Mouse (Mus musculus): ENCODE measurements at regions not wholly inside any gene's neighbourhood (a gene's known extent, or its start where the extent isn't known, plus 50 kb on each side); places are given as distances from the start of the nearest gene placed in this dataset.

DNA sequence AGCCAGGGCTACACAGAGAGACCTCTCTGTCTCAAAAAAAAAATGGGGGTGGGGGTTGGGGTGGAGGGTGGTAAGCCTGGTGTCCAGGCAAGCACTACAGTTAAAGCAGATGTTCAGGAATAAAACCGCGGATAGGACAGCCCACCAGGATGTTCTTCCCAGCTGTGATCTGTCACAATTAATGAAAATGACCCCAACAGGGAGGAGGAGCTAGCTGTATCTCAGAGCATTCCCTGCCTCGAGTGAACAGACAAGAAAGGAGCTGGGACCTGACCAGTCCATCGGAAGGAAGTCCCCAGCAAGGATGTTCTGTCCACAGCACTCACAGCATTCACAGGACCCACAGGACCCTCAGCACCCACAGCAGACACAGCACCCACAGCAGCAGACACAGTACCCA lies 80.4 kb downstream of the Utp6 start:
- no peaks in the 10 kb centered on the region for H3K9me3 ChIP-seq (ENCODE audit: control insufficient read depth, low read length)
- no peak for DNase-seq
- H3K36me3 ChIP-seq (ENCODE audit: control insufficient read depth, insufficient read depth, low read length), result no peaks in the 10 kb centered on the region
- H3K4me1 ChIP-seq (ENCODE audit: control insufficient read depth, insufficient read depth, low read length), result no peaks in the 10 kb centered on the region
- no peaks in the 10 kb centered on the region for H3K27me3 ChIP-seq (ENCODE audit: control insufficient read depth, insufficient read depth, low read length)
- H3K4me3 ChIP-seq (replicated peaks; ENCODE audit: low read depth, low read length), result no peak overlapping the region
- WGBS, result 72% methylated on average over 4 of the region's 4 CpGs
- no peak overlapping the region for H3K27ac ChIP-seq (replicated peaks; ENCODE audit: low read depth, low read length)
- no peak overlapping the region for H3K9ac ChIP-seq (replicated peaks; ENCODE audit: low read length)
- H3K4me2 ChIP-seq (ENCODE audit: low read length), result no peak overlapping the region
- no peak for ATAC-seq (ENCODE audit: low FRiP score, low TSS enrichment)

DNA sequence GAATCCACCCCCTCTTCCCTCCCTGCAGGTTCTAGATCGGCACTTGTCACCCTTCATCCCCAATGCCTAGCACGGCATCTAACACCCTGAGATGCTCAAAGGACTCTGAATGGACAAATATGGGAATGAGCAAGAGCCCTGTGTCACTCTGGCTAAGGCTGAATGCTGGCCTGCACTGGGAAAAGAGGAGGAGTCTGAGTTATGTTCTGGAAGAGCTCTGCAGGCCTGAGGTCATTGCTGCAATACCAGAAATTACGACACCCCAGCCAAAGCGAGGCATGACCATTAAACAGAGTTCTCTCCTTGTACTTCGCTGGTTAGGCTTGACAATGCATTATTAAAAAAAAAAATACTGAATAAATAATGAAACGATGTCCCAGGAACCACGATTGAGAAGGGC lies 84.1 kb downstream of the Utp6 start:
- no peak overlapping the region for H3K27ac ChIP-seq (replicated peaks; ENCODE audit: low read depth, low read length)
- WGBS, result 75% methylated on average over 7 of the region's 7 CpGs
- H3K4me2 ChIP-seq (ENCODE audit: low read length), result no peak overlapping the region
- H3K9me3 ChIP-seq (ENCODE audit: control insufficient read depth, low read length), result no peaks in the 10 kb centered on the region
- H3K4me3 ChIP-seq (replicated peaks; ENCODE audit: low read depth, low read length), result no peak overlapping the region
- H3K4me1 ChIP-seq (ENCODE audit: control insufficient read depth, insufficient read depth, low read length), result no peaks in the 10 kb centered on the region
- H3K27me3 ChIP-seq (ENCODE audit: control insufficient read depth, insufficient read depth, low read length), result no peaks in the 10 kb centered on the region
- H3K36me3 ChIP-seq (ENCODE audit: control insufficient read depth, insufficient read depth, low read length), result no peaks in the 10 kb centered on the region
- H3K9ac ChIP-seq (replicated peaks; ENCODE audit: low read length), result no peak overlapping the region
- ATAC-seq (ENCODE audit: low FRiP score, low TSS enrichment) (no peak), DNase-seq (no peak)

DNA sequence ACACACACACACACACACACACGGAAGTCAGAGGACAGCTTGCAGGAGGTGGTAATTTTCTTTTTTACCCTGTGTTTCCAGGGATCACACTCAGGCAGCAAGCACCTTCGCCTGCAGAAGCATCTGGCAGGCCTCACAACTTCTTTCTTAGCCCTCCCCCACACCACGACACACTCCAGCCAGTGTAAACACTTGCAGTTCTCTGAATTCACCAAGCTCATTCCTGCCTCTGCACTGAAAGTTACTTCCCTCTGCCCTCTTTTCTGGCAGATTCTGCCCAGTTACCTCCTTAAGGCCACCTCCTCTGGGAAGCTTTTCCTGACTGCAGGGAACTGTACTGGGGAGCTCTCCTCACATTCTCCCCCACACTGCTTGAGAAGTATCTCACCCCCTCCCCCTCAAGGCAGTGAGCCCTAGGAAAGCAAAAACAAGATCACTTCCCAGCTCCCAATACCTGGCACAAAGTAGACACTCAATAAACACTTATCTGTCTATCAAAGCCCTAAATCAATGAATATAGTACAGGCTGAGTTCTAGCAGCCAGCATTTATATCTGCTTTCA lies 84.9 kb downstream of the Utp6 start:
- no peak overlapping the region for H3K4me2 ChIP-seq (ENCODE audit: low read length)
- no peaks in the 10 kb centered on the region for H3K4me1 ChIP-seq (ENCODE audit: control insufficient read depth, insufficient read depth, low read length)
- 70% methylated on average over 3 of the region's 3 CpGs for WGBS
- no peaks in the 10 kb centered on the region for H3K36me3 ChIP-seq (ENCODE audit: control insufficient read depth, insufficient read depth, low read length)
- ATAC-seq (ENCODE audit: low FRiP score, low TSS enrichment) (no peak), DNase-seq (no peak)
- H3K4me3 ChIP-seq (replicated peaks; ENCODE audit: low read depth, low read length), result no peak overlapping the region
- no peaks in the 10 kb centered on the region for H3K9me3 ChIP-seq (ENCODE audit: control insufficient read depth, low read length)
- H3K27me3 ChIP-seq (ENCODE audit: control insufficient read depth, insufficient read depth, low read length), result no peaks in the 10 kb centered on the region
- H3K9ac ChIP-seq (replicated peaks; ENCODE audit: low read length), result no peak overlapping the region
- no peak overlapping the region for H3K27ac ChIP-seq (replicated peaks; ENCODE audit: low read depth, low read length)

DNA sequence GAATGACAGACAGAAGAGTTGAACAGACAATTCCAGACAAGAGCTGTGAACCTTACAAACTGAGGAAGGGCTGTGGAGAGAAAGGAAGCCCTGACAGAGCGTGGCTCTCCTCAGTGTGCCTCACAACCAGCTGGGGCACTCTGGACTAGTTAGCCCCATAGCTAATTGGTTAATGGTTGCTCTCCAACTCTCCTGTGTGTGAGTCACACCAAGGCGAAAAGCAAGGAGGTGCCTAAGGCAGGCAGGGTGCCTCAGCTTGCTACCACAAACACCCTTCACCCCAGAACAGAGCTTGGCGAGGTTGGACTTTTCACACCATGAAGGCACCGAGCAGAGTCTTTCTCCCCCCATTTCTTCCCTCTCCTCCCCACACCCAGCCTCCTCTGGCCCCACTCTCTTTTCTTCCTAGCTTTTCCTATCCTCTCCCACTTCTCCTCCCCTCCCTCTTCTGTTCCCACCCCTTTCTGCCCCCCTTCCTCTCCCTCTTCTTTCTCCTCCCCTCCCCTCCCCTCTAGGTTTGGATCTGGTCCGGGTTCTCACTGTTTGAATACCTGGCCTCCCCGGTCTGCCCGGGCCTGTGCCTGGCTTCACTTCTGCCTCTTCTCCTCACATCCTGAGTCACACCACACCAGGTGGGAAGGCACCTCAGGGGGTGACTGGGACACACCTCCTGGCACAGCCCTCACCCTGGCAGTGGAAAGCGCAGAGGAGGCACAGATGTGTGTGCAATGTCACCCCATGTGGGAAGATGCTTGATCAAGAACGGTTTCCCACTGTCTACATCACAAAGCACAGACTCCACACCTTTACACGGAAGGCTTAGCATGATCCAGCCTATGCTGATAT lies 90.2 kb downstream of the Utp6 start:
- H3K9me3 ChIP-seq (ENCODE audit: control insufficient read depth, low read length), result no peaks in the 10 kb centered on the region
- ATAC-seq (ENCODE audit: low FRiP score, low TSS enrichment) (no peak), DNase-seq (no peak)
- no peaks in the 10 kb centered on the region for H3K4me1 ChIP-seq (ENCODE audit: control insufficient read depth, insufficient read depth, low read length)
- H3K9ac ChIP-seq (replicated peaks; ENCODE audit: low read length), result no peak overlapping the region
- 91% methylated on average over 10 of the region's 10 CpGs for WGBS
- no peaks in the 10 kb centered on the region for H3K36me3 ChIP-seq (ENCODE audit: control insufficient read depth, insufficient read depth, low read length)
- H3K4me3 ChIP-seq (replicated peaks; ENCODE audit: low read depth, low read length), result no peak overlapping the region
- H3K4me2 ChIP-seq (ENCODE audit: low read length), result no peak overlapping the region
- no peak overlapping the region for H3K27ac ChIP-seq (replicated peaks; ENCODE audit: low read depth, low read length)
- no peaks in the 10 kb centered on the region for H3K27me3 ChIP-seq (ENCODE audit: control insufficient read depth, insufficient read depth, low read length)

DNA sequence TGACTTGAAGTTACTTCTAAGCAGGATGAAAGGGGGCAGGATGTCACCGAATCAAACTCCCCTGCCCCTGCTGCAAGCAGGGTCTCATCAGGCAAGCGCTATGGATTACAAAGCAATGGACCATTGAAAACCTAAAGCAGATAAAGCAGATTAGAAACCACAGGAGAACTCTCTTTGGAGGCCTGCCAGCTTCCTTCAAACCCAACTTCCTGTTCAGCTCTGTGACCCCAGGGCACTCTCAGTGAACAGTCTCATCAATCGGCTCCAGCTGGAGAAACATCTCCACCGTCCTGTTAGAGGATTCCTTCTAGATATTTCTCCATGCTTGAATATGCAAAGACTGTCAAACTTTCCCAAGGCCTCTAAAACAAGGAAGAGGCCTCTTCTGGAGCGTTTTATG lies 92.0 kb downstream of the Utp6 start:
- no peaks in the 10 kb centered on the region for H3K27me3 ChIP-seq (ENCODE audit: control insufficient read depth, insufficient read depth, low read length)
- H3K9me3 ChIP-seq (ENCODE audit: control insufficient read depth, low read length), result no peaks in the 10 kb centered on the region
- H3K4me2 ChIP-seq (ENCODE audit: low read length), result no peak overlapping the region
- 50% methylated on average over 5 of the region's 5 CpGs for WGBS
- no peak overlapping the region for H3K4me3 ChIP-seq (replicated peaks; ENCODE audit: low read depth, low read length)
- ATAC-seq (ENCODE audit: low FRiP score, low TSS enrichment), result no peak
- no peak overlapping the region for H3K27ac ChIP-seq (replicated peaks; ENCODE audit: low read depth, low read length)
- no peaks in the 10 kb centered on the region for H3K4me1 ChIP-seq (ENCODE audit: control insufficient read depth, insufficient read depth, low read length)
- H3K36me3 ChIP-seq (ENCODE audit: control insufficient read depth, insufficient read depth, low read length), result no peaks in the 10 kb centered on the region
- H3K9ac ChIP-seq (replicated peaks; ENCODE audit: low read length), result no peak overlapping the region
- peak; percentile 44 for DNase-seq

DNA sequence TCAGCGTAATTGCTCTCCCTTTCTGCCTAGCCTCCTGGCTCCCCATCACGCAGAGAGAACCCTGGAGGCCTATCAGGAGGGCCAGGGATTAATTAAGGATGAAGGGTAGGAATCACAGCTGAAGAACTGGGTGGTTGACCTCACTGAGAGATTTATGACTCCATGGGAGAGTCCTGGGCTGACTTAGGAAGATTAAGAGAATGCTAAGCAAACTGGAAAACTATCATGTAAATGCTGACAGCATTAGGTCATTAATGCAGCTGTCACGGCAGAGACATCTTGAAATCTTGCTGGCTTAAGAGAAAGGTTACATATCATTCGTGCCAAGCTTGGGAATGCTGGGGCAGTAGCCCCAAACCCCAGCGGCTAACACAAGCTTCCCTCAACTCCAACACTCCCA lies 93.2 kb downstream of the Utp6 start:
- H3K9me3 ChIP-seq (ENCODE audit: control insufficient read depth, low read length), result no peaks in the 10 kb centered on the region
- 59% methylated on average over 5 of the region's 5 CpGs for WGBS
- no peak overlapping the region for H3K4me3 ChIP-seq (replicated peaks; ENCODE audit: low read depth, low read length)
- ATAC-seq (ENCODE audit: low FRiP score, low TSS enrichment) (no peak), DNase-seq (no peak)
- H3K9ac ChIP-seq (replicated peaks; ENCODE audit: low read length), result no peak overlapping the region
- no peaks in the 10 kb centered on the region for H3K36me3 ChIP-seq (ENCODE audit: control insufficient read depth, insufficient read depth, low read length)
- no peak overlapping the region for H3K27ac ChIP-seq (replicated peaks; ENCODE audit: low read depth, low read length)
- H3K4me1 ChIP-seq (ENCODE audit: control insufficient read depth, insufficient read depth, low read length), result no peaks in the 10 kb centered on the region
- no peaks in the 10 kb centered on the region for H3K27me3 ChIP-seq (ENCODE audit: control insufficient read depth, insufficient read depth, low read length)
- no peak overlapping the region for H3K4me2 ChIP-seq (ENCODE audit: low read length)

DNA sequence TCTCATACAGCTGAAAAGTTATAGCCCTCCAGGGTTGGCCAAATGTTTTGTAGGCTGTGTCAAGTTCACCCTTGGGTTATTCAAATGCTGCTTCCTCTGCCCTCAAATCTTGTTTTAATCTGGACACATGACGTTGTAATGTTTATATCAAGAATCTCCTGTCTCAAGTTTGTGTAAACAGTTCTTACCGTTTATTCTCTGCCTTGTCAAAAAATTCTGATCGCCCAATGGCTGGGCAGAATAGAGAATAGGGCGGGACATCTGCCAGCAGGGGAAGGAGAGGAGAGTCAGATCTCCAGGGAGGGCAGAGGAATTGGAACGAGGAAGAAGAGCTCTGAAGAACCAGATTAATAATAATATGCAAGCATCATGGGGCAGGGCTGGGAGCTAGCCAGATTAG lies 97.4 kb downstream of the Utp6 start:
- Histone ChIP-seq H3K36me3 (ENCODE audit: control insufficient read depth, insufficient read depth, low read length) (no peaks in the 10 kb centered on the region), H3K4me3 (replicated peaks; ENCODE audit: low read depth, low read length) (no peak overlapping the region), H3K27ac (replicated peaks; ENCODE audit: low read depth, low read length) (no peak overlapping the region), H3K9ac (replicated peaks; ENCODE audit: low read length) (no peak overlapping the region), H3K4me2 (ENCODE audit: low read length) (no peak overlapping the region), H3K9me3 (ENCODE audit: control insufficient read depth, low read length) (no peaks in the 10 kb centered on the region), H3K4me1 (ENCODE audit: control insufficient read depth, insufficient read depth, low read length) (no peaks in the 10 kb centered on the region), H3K27me3 (ENCODE audit: control insufficient read depth, insufficient read depth, low read length) (no peaks in the 10 kb centered on the region)
- no peak for ATAC-seq (ENCODE audit: low FRiP score, low TSS enrichment)
- DNase-seq, result no peak
- 70% methylated on average over 5 of the region's 5 CpGs for WGBS

DNA sequence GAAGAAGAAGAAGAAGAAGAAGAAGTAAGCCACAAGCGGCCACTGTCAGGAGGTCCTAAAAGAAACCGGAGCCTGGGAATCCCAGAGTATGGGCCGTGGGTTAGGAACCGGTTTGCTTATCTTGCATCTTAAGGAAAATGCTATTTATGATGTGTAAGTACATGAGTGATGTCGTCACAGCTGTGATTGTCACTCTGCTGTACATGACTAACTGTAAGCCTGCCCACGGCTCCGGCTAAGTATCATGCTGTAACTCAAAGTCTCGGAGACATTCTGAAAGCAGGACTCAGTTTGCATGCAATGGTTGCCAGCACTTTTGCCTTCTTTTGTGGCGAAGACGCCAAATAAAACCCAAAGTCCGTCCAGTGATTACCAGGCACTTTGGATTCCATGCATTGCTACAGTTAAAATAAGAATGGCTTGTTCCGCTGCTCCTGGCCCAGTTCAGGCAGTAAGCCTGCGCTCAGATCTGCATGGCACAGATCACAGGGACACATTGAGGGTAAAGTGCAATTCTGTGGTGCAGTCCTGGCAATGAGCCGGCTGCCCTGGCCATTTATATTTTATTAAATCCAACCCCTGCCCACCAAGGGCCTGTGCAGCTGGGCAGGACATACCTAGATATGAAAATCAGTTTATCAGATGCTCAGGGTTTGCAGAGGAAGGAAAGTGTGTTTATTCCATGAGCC lies 98.6 kb downstream of the Utp6 start:
- DNase-seq (no peak), ATAC-seq (ENCODE audit: low FRiP score, low TSS enrichment) (no peak)
- H3K4me2 ChIP-seq (ENCODE audit: low read length), result no peak overlapping the region
- H3K27me3 ChIP-seq (ENCODE audit: control insufficient read depth, insufficient read depth, low read length), result no peaks in the 10 kb centered on the region
- no peaks in the 10 kb centered on the region for H3K9me3 ChIP-seq (ENCODE audit: control insufficient read depth, low read length)
- no peak overlapping the region for H3K4me3 ChIP-seq (replicated peaks; ENCODE audit: low read depth, low read length)
- WGBS, result 92% methylated on average over 14 of the region's 14 CpGs
- H3K9ac ChIP-seq (replicated peaks; ENCODE audit: low read length), result no peak overlapping the region
- H3K4me1 ChIP-seq (ENCODE audit: control insufficient read depth, insufficient read depth, low read length), result no peaks in the 10 kb centered on the region
- no peak overlapping the region for H3K27ac ChIP-seq (replicated peaks; ENCODE audit: low read depth, low read length)
- H3K36me3 ChIP-seq (ENCODE audit: control insufficient read depth, insufficient read depth, low read length), result no peaks in the 10 kb centered on the region
